Mouse (Mus musculus) gastrocnemius, adult 18-20 months (tissue): ENCODE data around the gene Cdc14a. TPM values are rescaled to one million over a fixed set of nuclear protein-coding genes. Genes with fewer than 3 reads are reported as not detected.

Experiments
- DNase-seq: peaks from one replicate; pipeline ENCODE4 v3.0.0; 2021; ENCODE audit warnings: low spot score
- long read RNA-seq, 2 experiments: library from polyadenylated mRNA; stranded (forward); transcript quantifications; one replicate each; pipeline ENCODE4 v2.0.0; 2021
- total RNA-seq, 2 experiments: library from RNA; stranded (reverse); gene quantifications; 2 replicates each; pipeline ENCODE4 v1.2.3; 2021

The Cdc14a gene
- 10 to 100 TPM in 1 of 2 experiments, 1 to 10 TPM in 1; 9.4 to 16.7 TPM for total RNA-seq
- long read RNA-seq, experiment 1, full-length matches to known transcripts, result 1 of 13 reads
- long read RNA-seq, experiment 1, partial matches to known transcripts, result 2 of 13 reads
- long read RNA-seq, experiment 1, other reads (novel, unspliced or antisense), result 10 of 13 reads
- long read RNA-seq, experiment 2, partial matches to known transcripts, result 2 of 7 reads
- long read RNA-seq, experiment 2, other reads (novel, unspliced or antisense), result 5 of 7 reads

DNA sequence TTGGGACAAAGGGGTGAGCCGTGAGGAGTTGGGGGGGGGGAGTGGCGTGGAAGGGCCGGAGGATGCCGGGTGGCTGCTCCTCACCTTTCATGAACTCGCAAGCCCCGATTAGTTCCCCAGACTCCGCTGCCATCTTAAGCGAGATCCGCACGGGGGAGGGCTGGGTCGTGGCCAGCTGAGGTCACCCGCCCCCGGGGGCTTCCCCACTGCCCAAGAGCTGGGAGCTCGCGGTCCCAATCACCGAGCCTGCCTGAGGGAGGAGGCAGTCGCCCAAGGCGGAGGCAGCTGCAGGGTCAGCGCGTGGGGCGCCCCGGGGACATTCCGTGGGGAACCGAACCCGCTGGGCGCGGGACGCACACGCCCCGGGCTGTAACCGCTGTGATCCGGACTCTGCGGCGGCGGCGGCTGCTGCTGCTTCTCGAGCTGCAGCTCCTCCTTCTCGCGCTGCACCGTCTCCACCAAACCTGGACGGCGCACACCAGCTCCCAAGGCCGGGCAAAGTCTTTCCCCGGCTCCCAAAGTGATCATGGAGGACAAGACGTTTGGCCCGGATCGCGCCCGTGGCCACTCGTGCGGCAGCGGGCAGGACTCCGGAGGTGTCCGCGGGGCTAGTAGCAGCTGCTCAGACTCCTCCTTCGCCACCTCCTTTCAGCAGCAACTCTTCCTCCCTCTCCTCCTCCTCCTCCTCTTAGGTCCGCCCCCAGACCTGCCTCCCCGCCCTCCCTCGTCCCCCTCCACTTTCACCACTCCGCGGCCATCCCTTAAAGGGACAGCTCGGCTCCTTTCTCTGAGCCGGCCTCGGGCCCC lies at the start of gene Cdc14a:
Gene Cdc14a, minus strand, starts transcription at position 680 of the 807 bp plus-strand sequence.
- peak; percentile 82 for DNase-seq

DNA sequence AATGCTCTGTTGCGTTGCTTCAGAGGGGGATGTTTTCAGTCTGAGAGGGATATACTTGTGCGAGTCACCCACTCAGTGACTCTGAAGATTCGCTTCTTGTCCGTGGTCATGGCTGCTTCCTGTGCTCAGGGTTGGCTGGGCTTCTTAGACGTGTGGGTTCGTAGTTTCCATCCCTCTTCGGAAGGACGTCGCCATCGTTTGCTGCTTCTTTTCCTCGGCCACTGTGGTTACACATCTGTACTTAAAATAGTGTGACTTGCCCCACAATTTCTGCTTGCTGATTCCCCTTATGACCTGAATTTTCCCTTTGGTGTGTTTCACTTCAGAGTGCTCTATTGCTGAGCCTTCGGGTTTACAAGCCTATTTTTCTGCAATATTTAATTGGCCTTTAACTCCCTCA lies 41.9 kb upstream of the Cdc14a start:
- no peak for DNase-seq

DNA sequence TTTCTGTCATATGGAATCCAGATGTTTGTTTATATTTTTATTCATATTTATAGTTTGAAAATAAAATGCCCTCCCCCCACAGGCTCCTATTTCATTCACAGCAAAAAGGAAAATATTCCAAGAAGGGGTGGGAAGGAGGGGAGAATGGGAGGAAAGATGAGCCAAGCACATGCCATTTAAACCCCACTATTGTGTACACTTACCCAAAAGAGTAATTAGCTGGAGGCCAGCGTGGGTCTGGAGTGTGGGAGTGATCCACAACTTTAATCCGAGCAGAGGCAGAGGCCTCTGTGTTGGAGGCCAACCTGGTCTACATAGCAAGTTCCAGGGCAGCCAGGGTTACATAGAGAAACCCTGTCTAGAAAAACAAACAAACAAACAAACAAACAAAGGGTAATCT lies 40.5 kb upstream of the Cdc14a start:
- DNase-seq, result no peak

DNA sequence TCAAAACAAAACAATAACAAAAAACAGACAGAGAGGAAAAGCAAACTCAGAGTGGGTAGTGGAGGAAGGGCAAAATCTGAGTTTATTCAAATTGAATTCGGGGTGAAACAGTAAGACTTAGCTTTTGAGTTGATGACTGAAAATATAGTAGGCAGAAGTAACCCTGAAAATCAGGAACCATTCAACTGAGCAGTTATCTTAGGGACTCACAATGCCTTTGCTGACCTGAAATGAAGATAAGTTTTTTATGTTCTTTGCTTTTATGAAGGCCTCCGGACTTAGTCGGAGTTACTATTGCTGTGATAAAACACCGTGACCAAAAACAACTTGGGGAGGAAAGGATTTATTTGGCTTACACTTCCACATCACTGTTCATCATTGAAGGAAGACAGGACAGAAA lies 37.2 kb upstream of the Cdc14a start:
- DNase-seq, result no peak

DNA sequence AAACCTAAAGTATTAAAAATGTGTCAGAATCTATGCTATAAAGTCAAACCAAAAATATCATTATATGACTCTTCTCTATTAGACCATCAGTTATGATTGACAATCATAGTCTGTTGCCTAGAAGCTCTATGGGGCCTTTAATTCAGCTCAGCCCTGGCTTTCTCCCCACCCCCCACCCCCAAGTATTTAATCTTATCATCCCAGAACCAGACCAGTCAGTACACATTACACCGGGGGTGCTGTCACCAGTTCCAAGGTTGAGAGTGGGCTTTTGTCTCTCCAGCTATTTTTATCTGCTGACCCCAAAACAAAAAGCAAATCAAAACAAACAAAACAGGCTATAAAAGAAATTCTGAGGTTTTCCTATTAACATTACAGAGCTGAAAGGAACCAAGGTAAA lies 30.7 kb upstream of the Cdc14a start:
- DNase-seq, result no peak

DNA sequence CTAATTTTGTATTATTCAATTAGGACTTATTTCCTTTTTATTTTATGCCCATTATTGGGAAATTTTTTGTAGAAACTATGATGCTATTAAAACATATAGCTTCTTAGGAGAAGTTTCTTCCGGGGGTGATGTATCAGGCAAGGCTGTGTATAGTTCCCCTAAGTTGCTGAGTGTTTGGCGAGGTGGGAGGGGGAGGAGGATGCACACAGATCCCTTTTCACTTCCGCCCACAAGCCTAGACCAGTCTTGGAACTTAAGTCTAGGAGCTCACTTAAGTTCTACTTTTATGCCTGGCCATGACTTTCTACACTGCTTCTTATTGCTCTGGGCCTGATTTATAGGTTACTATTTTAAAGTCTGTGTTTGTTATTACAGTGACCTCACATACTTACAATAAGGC lies 26.9 kb upstream of the Cdc14a start:
- DNase-seq, result no peak

DNA sequence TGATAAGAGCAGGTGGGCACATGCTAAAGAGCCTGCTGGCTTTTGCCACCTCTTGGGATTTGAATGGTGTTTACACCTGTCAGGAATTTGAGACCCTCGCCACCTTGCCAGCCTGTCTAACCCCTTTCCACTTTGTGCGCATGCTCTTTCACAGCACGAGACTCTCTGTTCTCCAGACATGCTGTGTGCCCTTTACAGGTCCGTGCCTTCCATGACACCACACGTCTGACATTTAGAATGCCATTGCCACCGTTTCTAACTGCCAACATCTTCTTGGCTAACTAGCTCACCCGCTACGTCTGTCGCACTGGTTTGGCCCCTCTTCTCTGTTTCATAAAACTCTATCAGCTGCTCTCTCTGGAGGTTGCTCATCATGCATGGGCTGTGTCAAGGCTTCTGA lies 20.5 kb upstream of the Cdc14a start:
- no peak for DNase-seq

DNA sequence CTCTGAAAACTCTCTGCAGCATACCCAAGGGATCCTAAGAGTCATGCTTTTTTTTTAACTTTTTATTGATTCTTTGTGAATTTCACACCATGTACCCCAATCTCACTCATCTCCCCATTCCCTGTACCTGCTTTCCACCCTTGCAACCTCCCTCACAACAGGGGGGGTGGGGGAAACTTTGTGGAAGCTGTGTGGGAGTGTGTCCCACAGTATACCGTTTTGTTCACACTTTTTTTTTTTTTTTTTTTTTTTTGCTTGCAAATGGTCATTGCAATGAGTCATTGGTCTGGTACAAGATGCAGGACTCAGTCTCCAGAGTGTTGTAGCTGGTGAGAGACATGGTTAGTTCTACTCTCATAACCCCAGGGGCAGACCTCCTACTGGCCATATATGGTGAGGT lies 19.0 kb upstream of the Cdc14a start:
- DNase-seq, result no peak

DNA sequence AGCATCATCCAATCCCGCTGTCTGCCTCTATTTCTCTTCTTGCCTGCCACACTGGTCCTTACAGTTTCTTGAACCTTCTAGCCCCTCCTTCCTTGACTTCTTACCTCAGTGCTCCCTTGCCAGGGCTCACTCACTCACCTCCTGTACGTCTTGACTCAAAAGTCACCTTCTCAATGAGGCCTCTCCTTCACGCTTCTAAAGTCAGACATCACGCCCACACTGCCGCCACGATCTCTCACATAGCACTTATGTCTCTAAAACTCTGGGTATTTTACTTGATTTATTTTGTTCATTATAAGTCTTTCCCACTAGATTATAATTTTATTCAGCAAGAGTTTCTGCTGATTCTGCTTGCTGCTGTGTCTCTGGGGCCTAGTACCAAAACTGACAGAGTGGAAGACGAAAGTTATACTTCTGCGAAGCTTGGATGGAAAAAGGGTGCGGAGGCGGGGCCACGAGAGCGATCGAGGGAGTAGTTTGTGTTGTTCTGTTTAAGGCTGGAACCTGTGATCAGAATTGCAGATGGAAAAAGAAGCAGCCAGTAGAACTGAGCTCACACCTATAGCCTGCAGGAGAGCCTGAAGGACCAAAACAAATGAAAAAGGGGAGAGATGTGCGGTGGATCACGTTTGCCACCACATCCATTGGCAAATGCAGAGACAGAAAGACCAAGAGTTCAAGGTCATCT lies 17.8 kb upstream of the Cdc14a start:
- no peak for DNase-seq

DNA sequence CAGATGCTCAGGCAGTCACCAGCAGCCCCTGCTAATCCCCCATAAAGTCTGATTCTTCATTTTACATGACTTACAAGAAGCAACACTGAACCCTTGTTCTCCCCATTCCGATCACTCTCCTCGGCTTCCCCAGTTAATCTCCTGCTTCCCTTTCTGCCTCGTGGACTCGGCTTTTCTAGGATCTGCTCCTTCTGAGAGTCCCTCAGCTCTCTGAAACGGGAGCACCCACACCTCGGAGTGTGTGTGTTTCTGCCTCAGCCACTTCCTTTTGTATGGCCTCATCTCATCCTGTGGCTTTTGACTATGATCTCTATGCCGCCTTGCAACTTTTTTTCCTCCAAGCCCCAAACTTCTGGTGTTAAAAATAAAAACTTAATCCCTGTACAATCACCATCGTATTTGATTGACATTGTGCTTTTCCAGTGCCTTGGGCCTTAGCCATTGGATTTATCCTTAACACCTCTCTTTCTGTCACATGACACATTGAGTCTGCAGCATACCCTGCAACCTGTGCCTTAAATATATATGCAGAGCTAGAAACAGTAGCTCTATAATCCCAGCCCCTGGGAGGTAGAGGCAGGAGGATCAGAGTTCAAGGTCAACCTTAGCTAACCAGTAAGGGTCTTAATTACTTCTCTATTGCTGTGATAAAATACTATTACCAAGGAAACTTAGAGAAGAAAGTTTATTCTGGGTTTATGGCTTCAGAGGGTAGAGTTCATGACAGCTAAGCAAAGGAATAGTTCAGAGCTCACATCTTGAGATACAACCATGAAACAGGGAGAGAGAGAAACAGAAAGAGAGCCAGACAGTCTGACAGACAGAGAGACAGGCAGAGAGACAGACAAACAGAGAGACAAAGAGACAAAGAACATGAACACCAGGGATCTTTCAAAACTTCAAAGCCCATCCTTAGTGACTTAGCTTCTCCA lies 16.5 kb upstream of the Cdc14a start:
- DNase-seq, result no peak

DNA sequence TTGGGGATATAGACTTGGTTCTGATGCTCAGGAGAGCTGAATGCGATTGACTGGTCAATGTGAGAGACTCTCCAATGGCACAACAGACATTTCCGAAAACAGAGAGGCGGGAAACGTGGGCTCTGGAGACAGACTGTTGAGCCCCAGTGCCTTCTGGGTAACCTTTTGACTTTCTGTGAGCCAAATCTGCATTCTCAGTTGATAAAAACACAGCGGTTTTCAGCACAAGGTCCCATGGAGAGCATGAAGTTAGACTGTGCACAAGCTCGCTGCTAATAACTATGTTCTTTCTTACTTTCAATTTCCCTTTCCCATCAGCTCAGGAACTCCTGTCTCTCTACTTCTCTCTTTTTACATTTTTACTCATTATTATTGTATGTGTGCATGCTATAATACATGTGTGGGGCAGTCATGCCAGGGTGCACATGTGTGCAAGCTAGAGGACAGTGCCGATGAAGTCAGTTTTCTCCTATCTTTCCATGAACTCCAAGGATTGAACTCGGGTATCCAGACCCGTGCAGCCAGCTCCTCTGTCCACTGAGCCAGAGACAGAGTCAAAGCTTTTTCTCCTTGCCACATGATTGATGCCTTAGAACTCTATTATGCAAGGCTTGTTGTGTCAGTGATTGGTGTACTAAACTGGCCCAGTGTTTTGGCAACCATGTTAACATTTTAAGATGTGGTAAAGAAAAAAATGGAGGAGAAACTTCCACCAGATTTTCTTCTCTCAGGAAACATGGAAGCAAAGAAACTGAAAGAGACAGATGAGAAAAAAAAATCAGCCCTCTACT lies 13.2 kb upstream of the Cdc14a start:
- DNase-seq, result no peak

DNA sequence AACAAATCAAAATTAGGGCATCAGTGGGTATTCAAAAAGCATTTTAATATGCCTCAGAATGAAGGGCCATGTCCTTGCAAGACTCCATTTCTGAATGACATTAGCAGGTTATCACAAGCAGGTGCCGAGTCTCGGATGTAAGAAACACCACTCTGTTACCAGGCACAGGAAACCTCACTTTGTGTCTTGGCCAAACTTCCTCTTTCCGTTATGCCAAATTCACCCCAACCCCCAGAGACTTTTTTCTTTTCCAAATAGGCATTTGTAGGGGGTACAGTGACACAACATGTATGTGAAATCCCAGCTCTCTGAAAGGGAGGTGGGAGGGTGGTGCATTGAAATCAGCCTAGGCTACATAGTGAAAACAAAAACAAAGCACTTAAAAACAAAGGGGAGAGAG lies 12.3 kb upstream of the Cdc14a start:
- no peak for DNase-seq

DNA sequence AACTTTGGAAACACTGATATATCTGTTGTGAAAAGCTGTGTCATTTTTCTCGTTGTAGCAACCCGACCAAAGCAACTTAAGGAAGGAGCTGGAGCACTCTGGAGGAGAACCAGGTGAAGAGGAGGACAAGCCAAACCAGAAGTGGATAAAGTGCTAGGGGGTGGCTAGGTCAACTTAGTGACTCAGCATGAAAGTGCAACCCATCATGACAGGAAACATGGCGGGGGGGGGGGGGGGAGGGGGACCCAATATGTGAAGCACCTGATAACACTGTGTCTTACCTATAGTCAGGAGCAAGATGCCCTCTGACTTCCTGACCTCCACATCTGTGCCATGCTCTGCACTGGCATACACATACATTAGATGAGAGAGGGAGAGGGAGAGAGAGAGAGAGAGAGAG lies 10.9 kb upstream of the Cdc14a start:
- DNase-seq, result no peak

DNA sequence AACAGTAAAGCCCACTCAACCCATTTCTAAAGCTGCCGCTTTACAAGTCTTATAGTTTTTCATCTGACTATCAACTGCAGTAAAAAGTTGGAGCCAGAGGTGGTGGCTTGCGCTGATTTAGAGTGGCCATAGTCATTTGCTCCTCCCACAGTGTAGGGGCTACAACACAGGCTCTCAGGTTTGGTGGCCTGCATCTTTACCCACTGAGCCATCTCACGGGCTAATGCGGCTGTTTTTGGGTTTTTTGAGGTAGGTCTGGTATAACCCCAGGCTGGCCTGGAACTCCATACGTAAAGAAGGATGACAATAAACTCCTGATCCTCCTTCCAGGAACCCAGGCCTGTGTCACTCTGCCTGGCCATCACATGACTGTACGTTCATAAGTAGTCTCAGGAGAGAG lies 2.1 kb upstream of the Cdc14a start:
- no peak for DNase-seq

DNA sequence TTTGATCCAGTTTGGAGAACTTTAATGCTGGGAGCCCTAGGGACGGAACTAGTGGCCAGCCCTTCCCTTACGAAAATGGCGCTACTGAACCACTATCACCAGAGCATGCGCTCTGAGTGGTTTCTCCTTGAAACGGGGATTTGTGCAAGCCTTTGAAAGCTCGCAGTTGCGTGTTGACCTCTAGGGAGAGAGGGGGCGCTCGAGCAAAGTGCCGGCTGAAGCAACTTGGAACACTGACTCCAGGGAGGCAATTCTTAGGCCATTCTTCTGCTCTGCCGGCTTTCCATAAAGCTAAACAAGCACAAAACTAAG lies 1.1 kb upstream of the Cdc14a start:
- DNase-seq, result peak; percentile 87

DNA sequence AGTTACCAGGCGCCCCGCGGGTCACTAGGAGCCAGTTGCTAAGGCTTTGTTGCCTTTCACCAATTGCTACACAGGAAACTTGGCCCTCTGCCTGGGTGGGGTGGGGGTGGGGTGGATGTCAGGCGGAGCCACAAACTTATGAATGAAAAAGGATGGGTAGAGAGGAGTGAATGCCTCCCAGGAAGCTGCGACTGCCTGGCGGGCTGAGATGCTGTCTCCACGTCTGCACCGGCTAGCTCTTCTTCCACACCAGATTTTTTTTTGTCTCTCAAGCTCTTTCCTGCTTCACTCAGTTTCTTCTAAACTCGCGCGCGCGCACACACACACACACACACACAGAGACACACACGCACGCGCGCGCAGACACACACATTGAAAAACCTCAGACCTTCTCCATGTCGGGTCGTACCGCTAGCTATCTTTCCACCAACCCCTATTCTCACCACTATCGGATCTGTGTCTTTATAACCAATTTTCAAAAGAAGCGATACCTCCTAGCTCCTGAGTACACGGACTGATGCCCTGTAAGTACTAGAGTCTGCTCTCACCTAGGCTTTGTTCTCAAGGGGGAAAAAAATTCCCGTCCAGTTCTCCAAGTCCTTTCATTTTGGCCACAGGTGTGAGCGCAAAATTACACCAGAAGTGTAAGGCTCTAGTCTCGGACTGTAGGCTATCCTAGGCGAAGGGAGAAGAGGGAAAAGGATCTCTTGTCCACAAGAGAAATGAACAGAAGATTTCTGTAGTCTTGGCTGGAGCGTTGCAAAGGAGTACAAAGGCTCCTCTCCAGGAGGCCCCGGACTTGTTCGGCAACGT lies 534 bp upstream of the Cdc14a start:
- DNase-seq, result no peak

DNA sequence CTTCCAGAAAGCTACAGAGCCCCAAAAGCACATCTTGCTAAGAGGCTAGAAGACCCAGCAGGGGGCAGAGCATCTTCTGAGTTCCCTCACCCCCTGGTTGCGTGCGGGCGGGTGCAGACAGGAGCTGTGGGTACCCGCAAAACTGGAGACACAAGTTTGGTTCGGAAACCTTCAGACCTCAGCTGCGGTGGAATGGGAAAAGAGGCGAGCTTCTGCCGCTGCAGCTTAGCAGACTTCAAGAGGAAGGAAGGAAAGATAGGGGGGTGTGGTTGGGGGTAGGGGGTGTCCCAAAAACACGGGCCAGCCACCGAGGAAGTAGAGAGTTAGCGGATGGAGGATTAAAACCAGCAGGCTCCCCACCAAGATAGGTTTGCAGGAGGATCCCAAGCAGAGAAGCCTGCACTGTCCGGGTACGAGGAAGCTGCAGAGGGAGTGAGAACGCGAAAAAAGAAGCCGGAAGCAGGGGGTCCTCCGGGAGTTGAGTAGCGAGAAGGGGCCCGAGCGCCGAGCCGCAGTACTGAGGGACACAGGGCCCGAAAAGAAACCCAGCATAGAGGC lies 958 bp downstream of the Cdc14a start:
- DNase-seq, result peak; percentile 48

DNA sequence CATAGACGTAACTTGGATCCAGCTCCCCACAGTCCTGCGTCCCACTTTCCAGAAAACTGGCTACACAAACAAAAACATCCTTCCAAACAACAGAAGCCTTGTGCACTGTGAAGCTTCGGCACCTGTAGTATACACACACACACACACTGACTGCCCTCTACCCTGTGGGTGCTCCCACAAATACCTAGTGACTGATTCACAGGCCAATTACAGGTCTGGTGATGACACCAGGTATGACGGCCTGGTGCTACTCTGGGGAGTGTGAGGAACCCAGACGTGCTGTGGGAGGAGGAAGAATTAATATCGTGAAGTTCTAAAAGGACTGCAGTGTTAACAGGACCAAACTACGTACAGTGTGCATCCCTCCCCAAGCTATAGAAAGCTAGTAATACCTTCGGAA lies 1.8 kb downstream of the Cdc14a start:
- no peak for DNase-seq

DNA sequence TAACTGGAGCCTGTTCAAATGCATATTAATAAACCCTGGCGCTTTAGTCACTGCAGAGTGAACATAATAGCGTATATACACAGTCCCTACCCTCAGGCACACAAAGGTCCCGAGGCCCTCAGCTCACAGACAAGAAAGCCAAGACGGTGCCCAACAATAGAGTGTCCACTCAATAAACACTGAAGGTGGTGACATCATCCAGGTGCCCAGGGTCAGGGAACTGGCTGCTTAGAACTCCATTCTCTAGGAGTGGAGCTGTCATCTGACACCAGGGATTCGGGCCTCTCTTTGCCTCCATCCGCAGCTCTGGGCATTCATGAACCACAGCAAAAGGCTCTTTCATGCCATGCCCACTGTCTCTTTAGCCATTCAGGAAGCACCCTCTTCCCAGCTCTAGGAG lies 2.7 kb downstream of the Cdc14a start:
- DNase-seq, result no peak

DNA sequence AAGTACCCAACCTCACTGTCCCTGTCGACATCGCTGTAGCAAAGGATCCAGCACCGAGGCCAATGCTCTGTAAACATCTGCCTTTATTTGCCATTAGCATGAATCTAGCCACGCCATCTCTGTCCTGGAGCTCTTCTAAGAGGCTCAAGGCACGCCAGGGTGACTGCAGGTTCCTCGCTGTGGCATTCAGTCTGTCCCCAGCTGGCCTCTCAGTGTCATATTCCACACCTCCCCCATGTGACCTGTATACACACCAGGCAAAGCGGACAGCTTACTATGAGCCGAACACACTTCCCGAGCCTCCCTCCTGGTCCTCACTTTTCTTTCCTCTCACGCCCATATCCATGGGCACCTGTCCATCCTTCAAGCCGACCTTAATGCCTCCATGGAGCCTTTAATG lies 4.0 kb downstream of the Cdc14a start:
- peak; percentile 69 for DNase-seq
